Mouse (Mus musculus): Measurements from ENCODE around the gene Gadl1.

Gadl1 gene

DNA sequence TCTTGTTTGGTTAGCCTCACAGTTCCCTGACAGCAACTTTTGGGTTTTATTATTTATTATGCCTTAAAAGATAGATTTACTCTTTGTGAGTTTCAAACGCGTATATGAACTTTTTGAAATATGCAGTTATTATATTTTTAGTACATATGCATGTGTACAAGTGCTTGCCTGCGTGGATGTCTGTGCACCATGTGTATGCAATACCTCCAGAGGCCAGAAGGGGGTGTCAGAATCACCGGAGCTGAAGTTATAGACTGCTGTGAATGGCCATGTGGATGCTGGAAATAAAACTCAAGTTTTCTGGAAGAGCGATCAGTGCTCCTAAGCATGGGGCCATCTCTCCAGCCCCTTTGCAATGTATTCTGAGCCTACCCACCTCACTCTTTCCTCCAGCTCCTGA, 28.7 kb downstream of the Gadl1 start:
- DNase-seq: no peak

- DNase-seq: no peak
These were observed 30.2 kb downstream of the Gadl1 start for GRCm38 (mm10) chr9:115939420-115939819.

- DNase-seq: no peak
These were observed 31.9 kb downstream of the Gadl1 start for GRCm38 (mm10) chr9:115941171-115941570.

GRCm38 (mm10) chr9:115942486-115942885, 33.2 kb downstream of the Gadl1 start:
- no peak for DNase-seq

GRCm38 (mm10) chr9:115942989-115943388, 33.7 kb downstream of the Gadl1 start:
- no peak for DNase-seq

DNA sequence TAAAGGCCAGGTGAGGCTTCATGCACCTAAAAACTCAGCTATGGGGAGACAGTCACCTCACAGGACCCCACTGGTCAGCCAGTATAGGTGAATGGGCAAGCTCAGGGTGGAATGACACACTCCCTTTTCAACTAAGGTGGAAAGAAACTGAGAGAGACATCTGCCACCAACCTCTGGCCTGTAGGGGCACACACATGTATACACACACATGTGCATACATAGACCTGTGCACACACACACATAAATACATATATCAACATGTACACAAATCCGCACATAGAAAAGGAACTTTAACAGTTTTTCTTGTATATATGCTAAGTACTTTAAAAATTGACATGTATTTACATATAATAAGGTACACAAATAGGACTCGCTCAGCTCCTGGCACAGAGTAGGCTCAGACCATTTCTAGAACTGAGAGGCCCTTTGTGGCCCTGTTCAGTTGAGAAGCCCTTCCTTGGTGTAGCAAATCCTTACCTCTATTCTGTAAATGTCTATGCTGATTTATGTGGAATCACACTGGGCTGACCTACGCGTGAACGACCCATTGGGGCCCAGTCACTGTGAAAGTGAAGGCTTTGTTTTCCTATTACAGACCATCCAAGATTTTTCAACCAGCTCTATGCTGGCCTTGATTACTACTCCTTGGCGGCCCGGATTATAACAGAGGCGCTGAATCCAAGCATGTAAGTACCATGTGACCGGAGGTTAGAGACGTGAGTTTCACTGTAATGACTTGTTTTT, 34.5 kb downstream of the Gadl1 start:
- DNase-seq: no peak

- no peak for DNase-seq
These were observed 55.8 kb downstream of the Gadl1 start for GRCm38 (mm10) chr9:115965056-115965455.

GRCm38 (mm10) chr9:115966116-115966515, 56.9 kb downstream of the Gadl1 start:
- no peak for DNase-seq

- no peak for DNase-seq
These were observed 57.5 kb downstream of the Gadl1 start for GRCm38 (mm10) chr9:115966746-115967145.

DNA sequence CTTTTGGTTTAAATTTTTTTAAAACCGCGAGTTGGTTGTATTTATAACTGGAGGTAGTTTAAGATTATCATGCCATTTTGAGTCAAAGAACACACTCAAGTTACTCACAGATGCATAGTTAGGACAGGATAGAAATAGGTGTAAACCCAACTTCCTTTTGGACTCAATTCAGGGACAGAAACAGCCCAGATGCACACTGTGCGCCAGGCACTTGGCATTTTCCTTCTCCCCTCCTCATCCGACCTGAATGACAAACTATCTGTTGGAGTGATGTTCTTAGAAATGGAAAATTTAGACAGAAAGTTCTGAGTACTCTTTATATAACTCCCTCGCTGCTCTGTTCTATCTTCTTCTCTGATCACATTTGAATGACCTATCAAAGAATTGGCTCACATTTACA, 58.4 kb downstream of the Gadl1 start:
- no peak for DNase-seq

DNA sequence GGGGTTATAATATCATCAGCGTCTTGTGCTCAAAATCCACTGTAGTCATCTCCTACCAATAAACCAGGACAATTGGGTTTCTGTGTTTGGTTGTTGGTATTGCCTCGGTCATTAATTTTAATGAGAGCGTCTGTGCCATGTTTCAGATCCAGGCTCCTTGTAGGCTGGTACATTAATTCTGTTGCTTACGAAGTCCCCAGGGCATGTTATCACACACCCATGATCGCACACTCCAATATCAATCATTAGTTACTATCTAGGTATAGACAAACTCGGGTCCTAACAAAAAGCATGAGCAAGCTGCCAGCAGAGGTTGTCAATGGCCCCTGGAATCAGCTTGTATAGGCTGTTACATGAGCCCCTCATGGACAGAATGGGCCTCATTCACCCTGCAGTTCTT, 67.6 kb downstream of the Gadl1 start:
- DNase-seq: no peak

GRCm38 (mm10) chr9:115977598-115978240, 68.5 kb downstream of the Gadl1 start:
- DNase-seq: no peak

DNA sequence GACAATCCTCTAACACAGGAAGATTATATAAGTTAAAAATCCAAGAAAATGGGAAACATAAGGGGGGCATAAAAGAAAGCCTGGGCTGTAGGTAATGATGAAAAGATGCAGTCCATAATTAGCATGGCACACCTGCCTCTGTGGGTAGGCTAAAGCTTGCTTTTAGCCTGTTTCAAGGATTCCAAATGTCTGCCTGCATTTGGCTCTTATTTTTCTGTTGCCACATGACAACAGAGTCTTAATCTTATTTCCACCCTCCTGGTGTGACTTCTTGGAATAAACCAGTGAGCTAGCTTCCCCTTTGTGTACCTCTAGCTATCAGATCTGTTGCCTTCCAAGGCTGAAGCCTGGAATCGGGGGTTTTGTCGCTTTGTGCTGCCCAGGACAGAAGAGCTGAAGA, 69.2 kb downstream of the Gadl1 start:
- no peak for DNase-seq

DNA sequence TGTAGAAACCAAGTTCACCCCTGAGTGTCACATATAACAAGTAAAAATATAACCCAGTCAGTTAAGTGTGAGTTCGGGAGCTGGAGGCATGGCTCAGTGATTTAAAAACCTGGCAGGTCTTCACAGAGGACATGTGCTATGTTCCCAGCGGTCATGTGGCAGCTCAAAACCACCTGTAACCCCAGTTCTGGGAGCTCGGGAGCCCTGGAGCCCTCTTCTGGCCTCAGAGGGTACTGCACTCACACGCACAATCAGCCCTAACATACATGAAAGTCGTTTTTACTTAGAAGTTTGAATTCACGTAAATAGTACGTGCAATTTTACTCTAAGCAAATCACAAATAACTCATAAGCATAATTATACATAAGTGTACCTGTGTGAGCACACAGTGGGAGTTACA, 81.4 kb downstream of the Gadl1 start:
- no peak for DNase-seq

DNA sequence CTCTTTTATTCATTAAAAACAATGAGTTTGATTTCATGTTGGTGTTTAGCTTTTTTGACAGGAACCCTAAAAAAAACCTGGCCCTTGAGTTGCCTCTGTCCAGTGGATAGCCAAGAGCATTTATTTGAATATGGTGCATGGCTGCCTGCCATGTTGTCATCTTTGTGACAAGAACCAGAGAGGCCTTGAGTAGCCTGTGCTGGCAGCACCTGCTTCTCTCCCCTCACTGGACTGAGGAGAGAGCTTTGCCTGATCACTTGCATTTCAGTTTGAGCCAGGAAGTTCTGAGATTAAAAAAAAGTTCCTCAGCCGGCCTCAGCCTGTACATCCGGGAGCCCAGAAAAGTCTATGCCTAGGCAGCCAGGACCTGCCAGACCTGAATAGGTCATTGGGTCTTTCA, 85.5 kb downstream of the Gadl1 start:
- no peak for DNase-seq

DNA sequence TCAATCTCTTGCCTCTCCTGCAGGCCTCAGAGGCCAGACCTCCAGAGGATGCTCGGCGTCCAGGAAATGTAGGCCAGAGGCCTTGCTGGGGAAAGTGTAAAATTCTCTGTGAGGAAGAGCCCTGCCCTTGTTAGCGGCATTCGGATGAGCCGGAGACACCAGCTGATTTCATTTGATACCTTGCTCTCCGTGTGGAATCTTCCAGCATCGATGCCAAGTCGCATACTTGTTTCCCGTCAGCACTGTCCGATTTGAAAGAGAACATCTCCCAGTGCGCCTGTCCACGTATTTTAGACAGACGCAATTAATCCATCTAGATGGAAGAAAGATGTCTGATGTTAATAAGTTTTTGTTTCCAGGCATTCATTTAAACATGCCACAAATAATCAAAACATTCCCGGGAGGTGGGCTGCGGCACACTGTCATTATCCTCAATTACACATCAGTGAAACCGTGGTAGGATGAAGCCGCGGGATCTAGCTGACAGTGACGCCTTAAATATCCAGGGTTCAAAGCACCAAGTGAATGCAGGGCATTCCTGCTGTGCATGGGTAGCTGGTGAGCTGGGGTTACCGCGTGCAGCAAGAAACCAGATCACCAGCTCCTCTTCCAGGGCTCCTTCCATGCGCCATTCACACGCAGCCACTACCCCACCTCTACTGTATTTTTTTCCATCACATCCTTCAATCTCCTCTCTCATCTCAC, 86.8 kb downstream of the Gadl1 start:
- DNase-seq: no peak

GRCm38 (mm10) chr9:115998383-115998782, 89.1 kb downstream of the Gadl1 start:
- no peak for DNase-seq

DNA sequence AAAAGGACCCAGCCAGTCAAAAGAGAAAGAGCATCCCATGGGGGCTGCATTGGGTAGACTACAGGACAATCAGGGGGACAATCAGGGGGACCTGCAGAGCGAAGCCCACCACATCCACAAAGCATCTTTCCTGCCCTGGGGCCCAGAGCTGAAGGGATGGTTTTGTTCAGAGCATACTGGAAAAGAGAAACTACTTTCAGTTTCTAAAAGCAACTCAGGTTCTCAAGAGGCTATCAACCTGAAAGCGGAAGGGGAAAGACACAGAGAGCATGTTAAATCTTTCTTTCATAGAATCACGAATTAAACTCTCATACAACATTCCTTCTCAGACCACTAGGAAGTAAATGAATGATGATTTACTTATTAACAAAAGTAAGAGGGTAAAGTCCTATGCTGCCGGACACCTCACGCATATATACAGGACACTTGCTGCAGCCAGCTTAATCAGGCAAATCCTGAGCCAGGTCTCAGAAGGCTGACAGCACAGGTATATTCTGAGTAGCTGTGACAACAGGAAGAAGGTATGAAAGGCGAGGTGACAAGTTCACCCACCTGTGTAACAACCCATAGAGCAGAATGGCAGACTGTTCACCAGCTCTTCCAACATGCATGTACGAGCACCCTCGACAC, 90.2 kb downstream of the Gadl1 start:
- DNase-seq: no peak

- no peak for DNase-seq
These were observed 104.7 kb downstream of the Gadl1 start for GRCm38 (mm10) chr9:116013911-116014310.

DNA sequence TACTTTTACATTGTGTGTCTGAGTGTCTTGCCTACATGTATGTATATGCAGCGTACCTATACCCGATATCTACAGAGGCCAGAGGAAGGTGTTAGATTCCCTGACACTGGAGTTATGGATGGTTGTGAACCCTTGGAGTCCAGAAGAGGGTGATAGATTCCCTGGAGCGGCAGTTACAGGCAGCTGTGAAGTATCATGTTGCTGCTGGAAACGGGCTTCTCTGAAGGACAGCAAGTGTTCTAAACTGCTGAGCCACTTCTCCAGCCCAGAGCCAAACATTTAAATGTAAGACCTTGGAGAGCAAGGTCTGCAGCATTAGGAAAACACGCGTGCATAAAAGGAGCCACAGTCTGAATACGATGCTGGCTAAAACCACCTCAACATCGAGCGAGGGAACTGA, 107.0 kb downstream of the Gadl1 start:
- no peak for DNase-seq

GRCm38 (mm10) chr9:116017091-116017490, 107.8 kb downstream of the Gadl1 start:
- DNase-seq: no peak

DNA sequence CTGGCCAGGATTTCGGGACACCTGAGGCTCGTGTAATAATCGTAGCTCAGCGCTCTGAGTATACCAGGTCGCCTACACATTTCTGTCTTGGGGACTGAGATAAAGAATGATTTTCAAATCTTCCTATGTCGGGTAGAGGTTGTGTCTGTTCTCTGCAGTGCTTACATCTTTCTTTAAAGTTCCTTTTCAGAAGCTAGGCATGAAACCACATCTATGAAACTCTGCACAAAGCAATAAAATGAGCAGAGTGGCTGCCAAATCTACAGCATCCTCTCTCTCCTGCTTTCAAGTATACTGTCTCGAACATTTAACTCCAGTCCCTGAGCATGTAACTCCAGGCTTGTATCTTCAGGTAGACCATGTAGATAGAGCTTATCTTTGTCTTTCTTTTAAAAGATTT, 109.3 kb downstream of the Gadl1 start:
- no peak for DNase-seq

DNA sequence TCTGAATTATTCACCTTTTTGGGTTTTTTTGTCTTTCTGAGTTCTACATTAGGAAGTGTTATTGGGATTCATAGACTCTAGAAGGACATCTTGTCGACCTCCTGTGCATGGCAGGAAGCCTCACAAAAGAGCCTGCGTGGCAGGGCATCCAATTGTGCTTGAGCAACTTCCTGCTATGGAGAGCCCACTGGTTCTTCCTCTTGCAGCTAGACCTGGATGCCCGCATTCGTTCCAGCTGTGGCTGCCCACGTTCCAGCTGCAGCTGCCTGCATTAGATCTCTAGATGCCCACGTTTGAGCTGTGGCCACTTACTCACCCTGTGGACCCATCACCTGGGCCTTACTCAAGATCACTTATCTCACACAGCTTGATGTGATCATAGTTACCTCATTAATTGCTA, 116.1 kb downstream of the Gadl1 start:
- DNase-seq: no peak

DNA sequence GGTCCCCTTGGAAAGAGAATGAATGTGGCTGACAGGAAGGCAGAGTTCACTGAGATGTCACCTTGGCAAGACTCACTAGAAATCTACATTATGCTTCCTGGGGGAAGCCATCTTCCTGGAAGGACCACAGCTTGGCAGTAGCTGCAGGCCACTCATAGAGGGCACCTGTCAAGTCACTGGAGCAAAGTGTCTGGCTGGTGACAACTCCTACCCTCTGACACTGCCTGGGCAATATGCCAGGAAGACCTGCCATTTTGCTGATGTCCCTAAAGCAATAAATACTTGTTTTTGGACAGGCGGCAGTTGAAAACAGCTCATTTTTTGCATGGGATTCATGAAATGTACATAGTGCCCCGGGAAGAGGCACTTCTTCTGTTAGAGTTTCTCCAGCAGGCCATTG, 119.8 kb downstream of the Gadl1 start:
- no peak for DNase-seq

Measured in liver (tissue).